In the genomic region with DNA sequence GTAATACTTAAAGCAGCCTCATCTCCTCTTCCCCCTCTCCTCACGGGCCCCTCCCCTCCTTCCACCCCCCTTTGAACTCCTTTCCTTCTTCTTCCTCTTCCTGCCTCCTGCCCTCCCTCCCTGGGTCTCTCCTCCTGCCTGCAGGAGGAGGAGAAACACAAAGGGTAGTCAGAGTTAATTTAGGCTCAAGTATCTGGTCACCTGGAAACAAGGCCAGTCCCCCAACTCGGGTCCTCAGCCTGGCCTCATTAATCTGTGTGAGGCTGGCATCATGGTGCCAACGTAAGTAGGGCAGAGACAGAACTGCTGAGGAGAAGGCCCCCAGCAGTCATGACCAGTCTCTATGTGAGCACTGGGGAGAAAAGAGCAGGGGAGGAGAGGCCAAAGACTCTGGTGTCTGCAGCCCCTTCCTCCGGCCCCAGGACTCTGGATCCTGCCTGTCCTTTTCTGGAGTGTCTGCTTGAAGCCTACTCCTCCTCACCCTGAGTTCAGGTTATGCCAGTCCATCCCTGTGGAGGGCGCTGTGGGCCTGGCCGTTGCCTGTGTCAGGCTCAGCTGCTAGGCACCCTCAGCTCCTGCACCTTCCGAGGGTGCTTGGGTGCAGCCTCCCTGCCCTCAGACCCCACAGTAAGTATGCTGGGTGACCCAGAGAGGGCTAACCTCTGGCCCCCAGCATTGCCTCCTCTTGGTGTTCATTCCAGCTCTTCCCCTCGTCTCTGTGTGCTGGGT, we compare ENCODE assay signal across 22 mouse cellular contexts.
A peak's percentile ranks its signal among the peaks of the same experiment; 100 is the strongest.
DNase-seq lines count a peak whose midpoint lies in the region; ATAC-seq and TF ChIP-seq lines count a peak whose summit lies in the region.
"Had no signal": no experiment of that assay in that cellular context is flagged by ENCODE, and none has a peak within 500 bp of the region (broad histone marks: within the 10 kb centered on the region; RNA-seq: fewer than 3 reads in every experiment).

No protein-coding gene starts in this region.

- no peaks in the 10 kb centered on the region for H3K4me1 ChIP-seq in intestine, postnatal 0 days (replicated peaks; ENCODE audit: control insufficient read depth, insufficient read depth, low read length)
- 0 out of 2 replicates have a peak, but pooled peaks cover 9% of the 10 kb centered on the region for H3K4me1 ChIP-seq in intestine, embryonic 15.5 days (replicated peaks)
- H3K4me1 ChIP-seq in E14TG2a.4 (replicated peaks; ENCODE audit: low read depth, low read length): peaks cover 61% of the 10 kb centered on the region
- peaks cover 69% of the 10 kb centered on the region for H3K4me1 ChIP-seq in hindbrain, embryonic 13.5 days (replicated peaks)
- H3K4me1 ChIP-seq: liver, embryonic 13.5 days had no signal

- no peak overlapping the region for H3K4me2 ChIP-seq in intestine, postnatal 0 days (replicated peaks; ENCODE audit: low read depth)
- H3K4me2 ChIP-seq in intestine, embryonic 15.5 days (replicated peaks): no peak overlapping the region
- no peak overlapping the region for H3K4me2 ChIP-seq in hindbrain, embryonic 13.5 days
- H3K4me2 ChIP-seq: embryonic facial prominence, embryonic 12.5 days; forebrain, embryonic 15.5 days; limb, embryonic 13.5 days; liver, embryonic 13.5 days; lung, embryonic 14.5 days; midbrain, embryonic 12.5 days; neural tube, embryonic 12.5 days had no signal

- no peak overlapping the region for H3K9ac ChIP-seq in intestine, postnatal 0 days (ENCODE audit: low read depth, low read length)
- H3K9ac ChIP-seq in intestine, embryonic 15.5 days: no peak overlapping the region
- H3K9ac ChIP-seq in hindbrain, embryonic 13.5 days: no peak overlapping the region
- H3K9ac ChIP-seq: embryonic facial prominence, embryonic 12.5 days; forebrain, embryonic 15.5 days; limb, embryonic 13.5 days; liver, embryonic 13.5 days; lung, embryonic 14.5 days; midbrain, embryonic 12.5 days; neural tube, embryonic 12.5 days had no signal

- no peaks in the 10 kb centered on the region for H3K9me3 ChIP-seq in intestine, postnatal 0 days (ENCODE audit: control insufficient read depth)
- H3K9me3 ChIP-seq in intestine, embryonic 15.5 days: no peaks in the 10 kb centered on the region
- no peaks in the 10 kb centered on the region for H3K9me3 ChIP-seq in E14TG2a.4 (ENCODE audit: low read length)
- H3K9me3 ChIP-seq in hindbrain, embryonic 13.5 days: no peaks in the 10 kb centered on the region
- H3K9me3 ChIP-seq: embryonic facial prominence, embryonic 12.5 days; forebrain, embryonic 15.5 days; limb, embryonic 13.5 days; liver, embryonic 13.5 days; midbrain, embryonic 12.5 days; neural tube, embryonic 12.5 days had no signal

- no peaks in the 10 kb centered on the region for H3K36me3 ChIP-seq in intestine, postnatal 0 days (ENCODE audit: control insufficient read depth, insufficient read depth)
- H3K36me3 ChIP-seq in intestine, embryonic 15.5 days: no peaks in the 10 kb centered on the region
- H3K36me3 ChIP-seq in E14TG2a.4 (ENCODE audit: insufficient read depth, low read length): no peaks in the 10 kb centered on the region
- no peaks in the 10 kb centered on the region for H3K36me3 ChIP-seq in hindbrain, embryonic 13.5 days
- H3K36me3 ChIP-seq: embryonic facial prominence, embryonic 12.5 days; forebrain, embryonic 15.5 days; limb, embryonic 13.5 days; liver, embryonic 13.5 days; midbrain, embryonic 12.5 days; neural tube, embryonic 12.5 days had no signal

- DNase-seq in cerebellum, adult 11 months: peak; percentile 12
- no peak for DNase-seq in cerebellum, adult 11-12 months
- DNase-seq in urinary bladder, postnatal 4 days (ENCODE audit: low spot score in 2 of 2): no peak
- DNase-seq in natural killer cell, adult 2 months (ENCODE audit: low spot score in 2 of 2): no peak
- DNase-seq: cerebellum, adult 18-20 months; gastrocnemius, postnatal 25 days; heart, adult 2 months; kidney, adult 2 months; kidney, postnatal 10 days; liver, embryonic 13.5 days; lung, embryonic 14.5 days; right cerebral cortex, adult 18-20 months; thymus, postnatal 25 days had no signal

- no peaks in the 10 kb centered on the region for H3K27me3 ChIP-seq in intestine, postnatal 0 days (replicated peaks; ENCODE audit: control insufficient read depth, insufficient read depth, low read length)
- 0 out of 2 replicates have a peak, but pooled peaks cover 3% of the 10 kb centered on the region for H3K27me3 ChIP-seq in intestine, embryonic 15.5 days (replicated peaks)
- H3K27me3 ChIP-seq in E14TG2a.4 (ENCODE audit: insufficient read depth, low read length): peaks cover 7% of the 10 kb centered on the region; the same call in 1 of the 2 replicates
- H3K27me3 ChIP-seq in hindbrain, embryonic 13.5 days: peaks cover 6% of the 10 kb centered on the region; the same call in 1 of the 2 replicates
- H3K27me3 ChIP-seq: forebrain, embryonic 15.5 days; liver, embryonic 13.5 days had no signal

- WGBS in intestine, postnatal 0 days: 60% methylated on average over 7 of the region's 8 CpGs
- 44% methylated on average over 8 of the region's 8 CpGs for WGBS in intestine, embryonic 15.5 days
- WGBS in hindbrain, embryonic 13.5 days: 55% methylated on average over 7 of the region's 8 CpGs

- no peak overlapping the region for H3K27ac ChIP-seq in intestine, postnatal 0 days (ENCODE audit: low read depth, low read length)
- no peak overlapping the region for H3K27ac ChIP-seq in intestine, embryonic 15.5 days
- 0 out of 2 replicates have a peak overlapping the region, but pooled peaks have one; percentile 35 for H3K27ac ChIP-seq in hindbrain, embryonic 13.5 days
- H3K27ac ChIP-seq: embryonic facial prominence, embryonic 12.5 days; forebrain, embryonic 15.5 days; heart, adult 2 months; limb, embryonic 13.5 days; liver, embryonic 13.5 days; midbrain, embryonic 12.5 days; neural tube, embryonic 12.5 days had no signal

- H3K4me3 ChIP-seq in intestine, postnatal 0 days (ENCODE audit: low read depth, low read length): no peak overlapping the region
- no peak overlapping the region for H3K4me3 ChIP-seq in intestine, embryonic 15.5 days (replicated peaks)
- H3K4me3 ChIP-seq in E14TG2a.4 (replicated peaks; ENCODE audit: low read length): no peak overlapping the region
- no peak overlapping the region for H3K4me3 ChIP-seq in hindbrain, embryonic 13.5 days
- H3K4me3 ChIP-seq: embryonic facial prominence, embryonic 12.5 days; forebrain, embryonic 15.5 days; heart, adult 2 months; limb, embryonic 13.5 days; liver, embryonic 13.5 days; midbrain, embryonic 12.5 days; neural tube, embryonic 12.5 days had no signal

- no peak for ATAC-seq in intestine, postnatal 0 days
- no peak for ATAC-seq in intestine, embryonic 15.5 days
- ATAC-seq in hindbrain, embryonic 13.5 days (ENCODE audit: low FRiP score): no peak
- ATAC-seq: forebrain, embryonic 15.5 days had no signal

- TF ChIP-seq CTCF in intestine, postnatal 0 days (IDR thresholded peaks at IDR 0.05; ENCODE audit: low read depth): 0 out of 2 replicates have a peak, but pooled peaks have one; percentile 13
- TF ChIP-seq CTCF in E14TG2a.4 (conservative IDR thresholded peaks at IDR 0.05; ENCODE audit: low read length): peak; percentile 30
